Mouse (Mus musculus): ENCODE data around the gene Atrip.

The Atrip gene

DNA sequence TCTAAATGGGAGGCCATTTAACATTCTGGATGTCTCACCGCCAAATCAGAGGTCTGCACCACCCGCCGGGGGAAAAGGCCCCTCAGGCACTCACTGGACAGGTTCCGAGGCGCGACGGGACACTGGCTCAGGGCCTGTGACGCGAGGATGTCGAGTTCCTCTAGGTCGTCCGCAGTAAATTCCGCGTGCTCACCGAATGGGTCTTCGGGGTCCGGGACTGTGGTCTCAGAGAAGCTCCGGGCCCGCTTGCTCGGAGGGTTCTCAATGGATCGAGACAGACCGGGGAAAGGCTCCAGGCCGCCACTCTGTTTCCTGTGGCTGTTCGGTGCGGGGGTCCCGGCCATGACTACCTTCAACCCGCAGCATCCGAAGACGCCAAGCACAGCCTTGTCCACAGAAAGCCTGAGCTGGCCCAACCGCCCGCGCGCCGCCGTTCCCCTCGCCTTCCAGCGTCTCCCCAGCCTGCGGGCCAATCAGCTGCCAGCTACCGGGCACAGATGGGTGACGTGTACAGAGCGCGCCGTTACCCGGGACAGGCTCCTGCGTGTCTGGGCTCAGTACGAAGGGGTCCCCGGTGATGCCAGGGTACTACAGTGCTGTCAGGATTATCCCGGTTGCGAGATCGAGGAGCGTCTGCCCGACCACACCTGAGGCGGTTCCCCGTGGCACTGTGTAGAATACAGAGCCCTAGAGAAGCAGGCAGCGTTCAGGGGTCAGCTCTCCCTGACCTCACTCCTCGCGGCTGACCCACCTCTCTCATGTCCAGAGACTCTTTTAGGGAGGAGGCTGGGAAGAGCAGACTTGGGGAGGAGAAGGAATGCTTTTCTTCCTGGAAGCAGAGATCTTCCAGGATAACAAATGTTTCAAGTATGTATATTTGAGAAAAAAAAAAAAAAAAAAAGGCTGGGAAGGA, at the start of gene Atrip:
TSS of gene Atrip (minus strand) at position 464 of the 913 bp plus-strand sequence.
- DNase-seq (ENCODE audit: low spot score in 2 of 2): peak; percentile 89 to 91

DNA sequence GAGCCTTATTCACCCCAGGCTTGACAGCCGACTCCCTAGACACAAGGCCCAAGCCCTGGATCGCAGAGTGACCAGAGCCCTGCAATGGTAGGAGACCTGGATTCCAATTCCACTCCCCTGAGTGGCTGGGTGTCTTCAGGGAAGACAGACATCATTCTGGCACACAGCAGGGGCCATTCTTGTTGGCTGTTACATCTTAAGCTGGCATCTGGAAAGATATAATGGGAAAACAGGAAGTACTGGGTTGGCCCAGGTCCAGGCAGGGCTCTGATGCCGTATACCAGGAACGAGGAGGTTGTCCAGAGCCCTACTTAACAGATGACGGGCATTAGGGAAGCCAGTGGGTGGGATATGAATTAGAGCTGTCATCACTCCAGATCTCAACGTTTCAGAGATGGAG, 49.3 kb upstream of the Atrip start:
- DNase-seq (ENCODE audit: low spot score in 2 of 2): no peak

DNA sequence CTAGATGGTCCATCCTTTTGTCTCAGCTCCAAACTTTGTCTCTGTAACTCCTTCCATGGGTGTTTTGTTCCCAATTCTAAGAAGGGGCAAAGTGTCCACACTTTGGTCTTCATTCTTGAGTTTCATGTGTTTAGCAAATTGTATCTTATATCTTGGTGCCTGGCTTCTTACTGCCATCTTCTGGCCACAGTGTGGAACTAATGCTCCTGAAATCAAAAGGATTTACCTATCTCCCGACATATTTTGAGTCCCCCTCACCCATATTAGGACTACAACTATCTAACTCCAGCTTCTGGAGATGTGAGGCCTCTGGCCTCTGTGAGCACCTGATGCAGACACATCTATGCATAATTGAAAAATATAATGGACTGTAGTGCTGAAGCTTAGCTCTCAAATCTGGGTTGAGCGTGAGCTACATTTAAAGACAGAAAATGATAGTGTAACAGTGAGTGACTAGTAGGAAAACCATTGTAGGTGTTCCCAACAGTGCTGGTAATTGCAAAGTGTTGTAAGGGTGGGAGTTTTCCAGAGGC, 48.7 kb upstream of the Atrip start:
- DNase-seq (ENCODE audit: low spot score in 2 of 2): peak in 1 of 2 experiments; percentile 34

DNA sequence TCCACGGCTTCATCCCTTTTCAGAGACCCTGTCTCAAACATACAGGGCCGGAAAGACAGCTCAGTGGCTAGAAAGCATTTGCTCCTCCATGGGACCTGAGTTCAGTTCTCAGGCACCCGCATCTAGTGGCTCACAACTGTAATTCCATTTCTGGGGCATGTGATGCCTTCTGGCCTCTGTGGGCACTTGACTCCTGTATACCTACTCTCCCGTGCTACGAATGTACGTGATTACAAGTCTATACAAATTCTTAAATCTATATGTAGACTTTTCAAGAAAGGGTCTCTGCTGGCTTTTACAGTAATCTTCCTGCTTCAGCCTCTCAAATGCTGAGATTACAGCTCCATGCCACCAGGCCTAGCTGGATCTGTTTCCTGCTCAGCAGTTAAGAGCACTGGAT, 47.0 kb upstream of the Atrip start:
- no peak for DNase-seq (ENCODE audit: low spot score in 2 of 2)

DNA sequence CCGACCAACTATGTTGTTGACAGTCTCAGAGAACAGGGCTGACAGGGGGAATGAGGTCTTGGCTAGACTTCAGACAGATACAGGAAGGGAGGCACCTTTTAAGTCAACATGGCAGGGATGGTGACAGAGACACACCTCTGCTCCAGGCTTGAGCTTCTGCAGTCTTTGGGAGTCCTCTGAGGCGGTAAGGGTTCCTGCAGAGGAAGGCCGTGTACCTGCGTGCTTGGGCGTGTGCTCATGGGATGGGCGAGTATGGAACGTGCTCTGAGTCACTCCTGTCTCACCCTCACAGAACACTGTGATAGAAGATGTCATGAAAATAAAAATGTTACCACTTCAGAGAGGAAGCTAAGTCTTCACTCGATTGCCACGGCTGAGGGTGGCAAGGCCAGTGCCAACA, 45.6 kb upstream of the Atrip start:
- no peak for DNase-seq (ENCODE audit: low spot score in 2 of 2)

DNA sequence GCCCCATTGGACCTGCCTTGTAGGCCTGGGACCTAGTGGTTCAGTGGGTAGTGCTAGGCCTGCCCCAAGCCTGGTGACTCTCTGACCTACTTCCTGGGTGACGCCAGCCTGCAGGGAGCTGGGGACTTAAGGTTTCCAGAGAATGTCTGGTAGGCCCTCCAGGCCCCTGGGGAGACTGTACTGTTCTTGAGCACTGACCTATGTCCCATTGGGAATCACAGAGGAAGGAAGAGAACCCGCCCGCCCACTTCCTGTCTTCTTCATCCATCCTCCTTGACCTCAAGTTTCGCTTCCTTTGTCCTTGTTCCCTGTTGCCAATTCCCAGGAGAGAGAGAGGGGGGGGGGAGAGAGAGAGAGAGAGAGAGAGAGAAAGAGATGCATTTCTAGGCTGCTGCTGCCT, 44.2 kb upstream of the Atrip start:
- no peak for DNase-seq (ENCODE audit: low spot score in 2 of 2)

DNA sequence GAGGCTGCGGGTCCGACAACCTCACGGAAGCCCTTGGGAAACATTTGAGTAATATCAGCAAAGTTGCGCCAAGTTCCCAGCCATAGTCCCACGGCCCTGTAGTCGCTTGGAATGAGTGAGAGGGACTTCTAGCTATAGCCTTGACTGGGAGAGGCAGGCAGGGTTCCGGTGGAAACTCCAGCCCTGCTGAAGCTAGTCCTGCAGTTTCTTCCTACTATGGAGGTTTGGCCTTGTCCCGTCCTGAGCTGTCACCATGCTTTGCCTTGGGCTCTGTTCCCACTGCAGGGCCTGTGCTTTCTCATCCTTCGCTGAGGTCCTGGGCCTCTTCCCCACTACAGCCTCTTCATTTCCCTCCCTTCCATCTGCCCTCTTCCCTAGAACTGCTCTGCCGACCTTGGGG, 42.3 kb upstream of the Atrip start:
- DNase-seq (ENCODE audit: low spot score in 2 of 2): no peak

DNA sequence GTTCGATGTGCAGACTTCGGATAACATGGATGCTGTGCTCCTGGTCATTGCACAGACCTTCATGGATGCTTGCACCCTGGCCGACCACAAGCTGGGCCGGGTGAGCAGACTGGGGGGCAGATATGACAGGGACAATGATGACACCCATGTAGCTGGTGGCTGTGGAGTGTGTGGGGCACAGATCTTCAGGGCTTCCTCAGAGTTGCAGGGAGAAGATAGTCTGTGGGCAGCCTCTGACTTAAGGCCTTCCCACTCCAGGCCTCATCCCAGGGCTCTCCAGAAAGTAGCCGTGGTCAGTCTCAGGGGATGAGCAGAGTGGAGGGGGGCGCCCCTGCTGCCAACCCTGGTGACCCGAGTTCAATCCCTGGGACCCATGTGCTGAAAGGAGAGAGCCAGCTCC, 40.9 kb upstream of the Atrip start:
- no peak for DNase-seq (ENCODE audit: low spot score in 2 of 2)

DNA sequence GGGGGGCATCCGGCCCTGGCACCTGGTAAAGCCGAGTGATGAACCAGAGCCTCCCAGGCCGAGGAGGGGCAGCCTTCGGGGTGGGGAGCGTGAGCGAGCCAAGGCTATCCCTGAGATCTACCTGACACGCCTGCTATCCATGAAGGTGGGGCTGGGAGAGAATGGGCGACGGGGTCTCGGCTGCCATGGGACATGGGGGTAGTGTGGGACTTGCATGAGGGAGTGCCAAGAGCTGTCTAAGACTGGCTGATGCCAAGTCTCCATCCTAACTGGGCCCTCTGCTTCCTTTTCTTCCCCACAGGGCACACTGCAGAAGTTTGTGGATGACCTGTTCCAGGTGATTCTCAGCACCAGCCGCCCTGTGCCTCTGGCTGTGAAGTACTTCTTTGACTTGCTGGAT, 40.4 kb upstream of the Atrip start:
- DNase-seq (ENCODE audit: low spot score in 2 of 2): no peak

DNA sequence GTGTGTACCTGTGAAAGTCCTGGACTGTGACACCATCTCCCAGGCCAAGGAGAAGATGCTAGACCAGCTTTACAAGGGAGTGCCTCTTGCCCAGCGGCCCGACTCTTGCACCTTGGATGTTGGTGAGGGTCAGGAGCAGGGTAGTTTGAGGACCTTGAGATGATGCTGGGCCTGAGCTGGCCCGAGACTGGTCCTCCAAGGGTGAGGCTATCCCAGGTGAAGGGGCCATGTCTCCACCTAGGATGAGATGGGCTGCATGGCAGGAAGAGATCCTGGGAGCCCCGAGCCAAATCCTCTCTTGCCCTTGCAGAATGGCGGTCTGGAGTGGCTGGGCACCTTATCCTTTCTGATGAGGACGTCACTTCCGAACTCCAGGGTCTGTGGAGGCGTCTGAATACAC, 39.4 kb upstream of the Atrip start:
- DNase-seq (ENCODE audit: low spot score in 2 of 2): no peak

DNA sequence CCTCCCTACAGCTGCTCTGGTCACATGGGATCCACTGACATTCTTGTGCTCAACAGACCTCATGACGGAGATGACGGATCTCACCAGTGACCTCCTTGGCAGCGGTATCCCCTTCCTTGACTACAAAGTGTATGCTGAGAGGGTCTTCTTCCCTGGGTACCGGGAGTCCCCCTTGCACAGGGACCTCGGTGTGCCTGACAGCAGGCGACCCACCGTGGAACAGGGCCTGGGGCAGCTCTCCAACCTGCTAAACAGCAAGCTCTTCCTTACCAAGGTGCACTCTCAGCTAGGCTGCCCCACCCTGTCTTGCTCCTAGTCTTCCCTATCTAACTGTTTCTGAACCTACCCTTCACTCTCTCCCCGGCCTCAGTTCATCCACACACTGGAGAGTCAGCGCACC, 37.7 kb upstream of the Atrip start:
- DNase-seq (ENCODE audit: low spot score in 2 of 2): no peak

DNA sequence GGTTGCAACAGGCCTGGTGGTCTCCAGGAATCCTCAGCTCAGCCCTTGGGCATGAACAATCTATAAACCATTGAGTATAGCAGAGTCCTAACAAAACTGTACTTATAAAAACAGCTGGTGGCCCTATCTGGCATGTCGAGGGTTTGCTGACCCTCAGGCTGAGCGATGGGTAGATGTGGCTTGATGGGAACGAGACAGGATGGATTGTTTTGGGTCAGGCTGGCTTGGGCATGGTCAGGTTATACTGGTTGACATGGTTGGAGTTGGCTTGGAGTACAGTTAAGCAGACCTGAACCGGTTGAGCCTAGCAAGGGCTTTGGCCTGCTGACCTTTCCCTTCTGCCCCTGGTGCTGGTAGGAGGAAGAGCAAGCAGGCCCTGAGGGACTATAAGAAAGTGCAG, 37.2 kb upstream of the Atrip start:
- no peak for DNase-seq (ENCODE audit: low spot score in 2 of 2)

DNA sequence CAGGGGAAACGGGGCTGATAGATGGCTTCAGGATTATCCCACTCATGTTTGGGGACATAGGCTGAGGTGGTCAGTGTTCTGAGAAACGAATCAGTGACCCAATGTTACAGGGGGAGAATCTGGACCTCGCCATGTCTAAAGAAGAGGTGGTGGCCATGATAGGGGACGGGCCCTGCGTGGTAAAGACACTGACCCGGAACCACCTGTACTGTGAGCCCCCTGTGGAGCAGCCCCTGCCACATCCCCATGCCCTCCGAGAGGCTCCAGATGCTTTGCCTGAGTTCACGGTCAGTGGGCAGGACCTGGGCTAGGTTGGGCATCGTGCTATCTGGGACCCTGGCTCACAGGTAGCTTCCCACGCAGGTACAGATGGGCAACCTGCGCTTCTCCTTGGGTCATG, 36.3 kb upstream of the Atrip start:
- DNase-seq (ENCODE audit: low spot score in 2 of 2): no peak

DNA sequence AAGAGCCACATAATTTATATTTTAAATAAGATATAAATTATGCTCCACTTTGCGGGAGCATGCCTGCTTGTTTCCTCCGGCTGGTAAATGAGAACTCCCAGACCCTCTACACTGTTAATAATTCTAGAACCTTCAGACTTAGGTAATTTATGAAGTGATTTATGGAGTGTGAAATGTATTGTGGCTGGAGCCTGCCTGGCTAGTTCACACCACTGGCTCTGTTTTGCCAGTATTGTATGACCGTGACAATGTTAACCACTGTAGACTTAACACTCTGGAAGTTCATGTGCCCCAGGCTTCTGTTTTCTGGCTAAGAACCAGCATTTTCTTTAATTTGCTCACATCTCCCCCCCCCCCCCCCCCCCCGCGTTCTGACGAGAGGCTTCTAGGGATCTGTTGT, 33.4 kb upstream of the Atrip start:
- DNase-seq (ENCODE audit: low spot score in 2 of 2): no peak

DNA sequence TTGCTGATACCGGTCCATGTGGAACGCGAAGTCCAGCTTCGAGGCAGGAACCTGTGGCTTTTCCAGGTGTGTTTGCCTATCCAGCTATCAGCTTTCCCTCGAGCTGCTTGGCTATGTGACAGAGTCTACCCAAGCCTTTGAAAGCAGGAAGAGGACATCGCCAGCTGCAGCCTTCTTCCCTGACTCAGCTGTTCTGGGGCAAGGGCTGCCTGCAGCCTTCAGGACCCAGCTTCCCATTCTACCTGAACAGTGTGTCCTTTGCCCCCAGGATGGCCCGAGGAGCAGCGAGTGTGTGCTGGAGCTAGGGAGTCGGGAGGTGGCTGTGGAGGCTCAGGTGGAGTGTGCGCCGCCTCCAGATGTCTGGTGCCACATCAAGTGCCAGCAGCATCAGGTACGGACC, 31.7 kb upstream of the Atrip start:
- no peak for DNase-seq (ENCODE audit: low spot score in 2 of 2)

DNA sequence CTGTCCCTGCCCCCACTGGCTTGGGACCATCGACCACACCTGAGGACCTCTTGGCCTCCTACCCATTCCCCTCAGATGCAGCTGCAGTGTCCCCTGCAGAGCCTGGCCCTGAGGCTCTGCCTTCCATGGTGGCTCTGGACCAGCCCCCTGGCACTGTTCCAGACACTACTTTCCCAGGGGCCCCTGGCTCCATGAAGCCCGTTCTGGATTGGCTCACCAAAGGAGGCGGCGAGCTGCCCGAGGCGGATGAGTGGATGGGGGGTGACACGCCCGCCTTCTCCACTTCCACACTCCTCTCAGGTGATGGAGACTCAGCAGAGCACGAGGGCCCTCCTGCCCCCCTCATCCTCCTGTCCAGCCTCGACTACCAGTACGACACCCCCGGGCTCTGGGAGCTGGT, 31.1 kb upstream of the Atrip start:
- no peak for DNase-seq (ENCODE audit: low spot score in 2 of 2)

DNA sequence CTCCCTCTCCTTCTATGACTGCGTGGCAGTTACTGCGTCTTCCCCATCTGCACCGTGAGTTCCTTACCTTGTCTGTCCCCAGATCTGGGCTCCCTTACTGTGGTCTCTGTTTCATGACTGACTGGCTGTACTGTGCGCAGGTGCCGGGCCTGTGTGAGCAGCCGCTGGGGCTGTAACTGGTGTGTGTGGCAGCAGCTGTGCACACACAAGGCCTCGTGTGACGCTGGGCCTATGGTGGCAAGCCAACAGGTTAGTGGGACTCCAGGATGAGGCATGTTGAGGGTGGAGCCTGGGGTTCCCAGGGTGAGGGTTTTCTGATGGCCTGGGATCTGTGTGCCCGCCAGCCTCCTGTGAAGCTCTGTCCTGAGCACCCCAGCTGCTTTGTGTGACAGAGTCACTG, 30.2 kb upstream of the Atrip start:
- no peak for DNase-seq (ENCODE audit: low spot score in 2 of 2)

DNA sequence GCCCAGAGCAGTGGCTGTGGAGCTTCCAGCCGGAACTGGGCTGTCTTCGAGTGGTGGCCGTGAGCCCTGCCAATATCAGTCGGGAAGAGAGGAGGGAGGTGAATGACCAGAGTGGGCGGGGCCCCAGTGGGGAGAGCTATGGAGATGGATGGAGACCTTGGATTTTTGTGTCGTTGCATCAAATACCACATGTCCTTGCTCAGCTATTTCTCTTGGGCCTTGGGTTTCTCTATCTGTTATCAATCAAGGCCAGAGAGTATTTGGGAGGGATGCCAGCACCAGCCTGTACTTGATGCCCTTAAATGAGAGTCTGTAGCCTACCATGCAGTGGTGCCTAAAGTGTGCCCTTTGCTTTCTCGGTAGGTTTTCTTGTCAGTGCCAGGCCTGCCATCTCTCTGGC, 29.3 kb upstream of the Atrip start:
- no peak for DNase-seq (ENCODE audit: low spot score in 2 of 2)

DNA sequence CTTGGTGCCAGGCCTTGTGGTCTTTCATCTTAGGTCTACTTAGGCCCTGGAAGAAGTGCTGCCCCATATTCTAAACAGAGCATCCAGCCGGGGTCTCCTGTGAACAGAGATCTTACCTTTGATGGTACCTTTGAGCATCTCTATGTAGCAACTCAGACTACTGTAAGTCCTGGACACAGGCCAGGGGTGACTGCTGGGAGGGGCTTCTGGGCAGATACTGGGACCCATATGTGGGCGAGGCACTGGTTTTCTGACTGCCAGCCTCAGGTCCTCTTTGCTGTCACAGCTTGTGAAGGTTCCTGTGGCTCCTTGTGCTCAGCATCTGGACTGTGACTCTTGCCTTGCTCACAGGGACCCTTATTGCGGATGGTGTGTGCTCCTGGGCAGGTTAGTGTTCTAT, 28.6 kb upstream of the Atrip start:
- DNase-seq (ENCODE audit: low spot score in 2 of 2): no peak

DNA sequence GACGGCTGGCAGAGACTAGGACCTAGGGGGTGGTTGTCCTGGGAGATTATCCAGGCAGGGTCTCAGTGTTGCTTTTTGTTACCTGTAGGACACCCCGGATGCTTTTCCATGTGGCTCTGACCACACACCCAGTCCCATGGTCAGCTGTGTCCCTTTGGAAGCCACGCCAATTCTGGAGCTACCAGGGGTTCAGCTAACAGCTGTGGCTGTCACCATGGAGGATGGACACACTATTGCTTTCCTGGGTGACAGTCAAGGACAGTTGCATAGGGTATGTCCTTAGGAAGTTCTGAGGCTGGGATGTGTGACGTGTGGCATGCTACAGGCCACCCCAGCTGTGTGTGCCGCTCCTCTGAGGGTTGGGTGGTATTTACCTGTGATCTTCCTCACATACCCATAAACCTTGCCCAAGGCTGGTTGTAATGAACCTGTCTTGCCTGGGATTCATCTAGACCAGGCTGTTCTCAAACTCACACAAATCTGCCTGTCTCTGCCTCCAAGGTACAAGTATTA, 28.1 kb upstream of the Atrip start:
- DNase-seq (ENCODE audit: low spot score in 2 of 2): no peak

DNA sequence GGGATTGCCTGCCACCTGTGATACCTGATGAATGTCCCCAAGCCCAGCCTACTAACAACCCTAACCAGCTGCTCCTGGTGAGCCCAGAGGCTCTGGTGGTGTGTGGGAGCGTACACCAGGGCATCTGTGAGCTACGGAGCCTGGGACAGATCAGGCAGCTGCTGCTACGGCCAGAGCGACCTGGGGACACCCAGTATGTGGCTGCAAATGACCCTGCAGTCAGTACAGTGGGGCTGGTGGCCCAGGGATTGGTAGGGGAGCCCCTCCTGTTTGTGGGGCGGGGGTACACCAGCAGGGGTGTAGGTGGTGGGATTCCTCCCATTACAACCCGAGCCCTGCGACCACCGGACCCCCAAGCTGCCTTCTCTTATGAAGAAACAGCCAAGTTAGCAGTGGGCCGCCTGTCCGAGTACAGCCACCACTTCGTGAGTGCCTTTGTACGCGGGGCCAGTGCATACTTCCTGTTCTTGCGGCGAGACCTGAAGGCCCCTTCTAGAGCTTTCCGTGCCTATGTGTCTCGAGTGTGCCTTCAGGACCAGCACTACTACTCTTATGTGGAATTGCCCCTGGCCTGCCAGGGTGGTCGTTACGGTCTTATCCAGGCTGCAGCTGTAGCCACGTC, 26.5 kb upstream of the Atrip start:
- no peak for DNase-seq (ENCODE audit: low spot score in 2 of 2)

DNA sequence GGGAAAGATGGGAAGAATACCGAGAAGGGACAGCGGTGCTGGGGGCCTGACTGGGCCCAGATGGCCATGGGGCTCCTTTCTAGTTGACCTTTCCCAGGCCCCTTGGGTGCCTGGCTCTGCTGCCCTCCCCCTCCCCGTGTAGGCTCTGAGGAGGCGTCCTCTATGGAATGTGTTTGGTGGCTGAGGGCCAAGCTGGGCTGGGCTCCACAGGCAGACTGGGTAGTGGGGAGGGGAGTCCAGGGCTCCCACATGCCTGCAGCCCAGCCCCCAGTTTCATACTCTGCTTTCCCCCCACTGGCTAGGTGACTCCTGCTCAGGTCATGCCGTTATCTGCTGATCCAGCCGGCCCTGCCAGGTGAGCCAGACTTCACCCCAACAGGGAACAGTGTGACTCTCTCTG, 25.0 kb upstream of the Atrip start:
- no peak for DNase-seq (ENCODE audit: low spot score in 2 of 2)

DNA sequence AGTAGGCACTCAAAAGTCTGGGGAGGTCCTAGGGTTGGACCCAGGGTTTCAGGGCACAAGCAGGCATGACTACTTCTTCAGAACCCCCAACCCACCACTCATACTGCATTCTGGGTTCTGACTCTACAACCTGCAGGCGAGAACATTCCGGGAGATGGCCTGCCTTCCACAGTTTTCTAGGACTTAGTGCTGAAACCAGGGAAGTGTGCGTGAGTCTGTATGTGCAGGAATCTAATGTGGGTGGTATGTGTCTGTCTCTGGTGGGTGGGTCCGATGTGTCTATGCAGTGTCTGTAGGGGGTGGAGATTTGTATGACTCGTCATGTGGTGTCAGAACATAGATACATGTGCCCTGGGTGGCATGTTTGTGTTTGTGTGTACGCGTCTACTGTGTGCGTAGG, 24.4 kb upstream of the Atrip start:
- DNase-seq (ENCODE audit: low spot score in 2 of 2): no peak

Measured in spleen, postnatal 36 days (tissue).